Mouse (Mus musculus) intestine, embryonic 15.5 days (tissue): ENCODE measurements around the gene Ndufb2. TPM values are rescaled to one million over a fixed set of nuclear protein-coding genes. Genes with fewer than 3 reads are reported as not detected.

Source experiments
- ATAC-seq: fragments of 200-750 bp; cut with Nextera tagmentation; 2 replicates; pipeline ENCODE4 v1.8.0; 2017; ENCODE audit warnings: moderate TSS enrichment, moderate library complexity
- H3K27ac ChIP-seq: fragments of 300-500 bp; sonication (generic); 2 replicates; pipeline ENCODE4 v1.5.1; 2015; ENCODE audit warnings: mild to moderate bottlenecking, inconsistent platforms
- H3K27me3 ChIP-seq: fragments of 300-500 bp; sonication (generic); replicated peaks from 2 replicates; pipeline ENCODE4 v1.6.1; 2015; ENCODE audit warnings: inconsistent platforms
- H3K36me3 ChIP-seq: fragments of 300-500 bp; sonication (generic); 2 replicates; pipeline ENCODE4 v1.6.1; 2015; ENCODE audit warnings: inconsistent platforms
- H3K4me1 ChIP-seq: fragments of 300-500 bp; sonication (generic); replicated peaks from 2 replicates; pipeline ENCODE4 v1.6.1; 2015; ENCODE audit warnings: inconsistent platforms
- H3K4me2 ChIP-seq: fragments of 300-500 bp; sonication (generic); replicated peaks from 2 replicates; pipeline ENCODE4 v1.6.1; 2015; ENCODE audit warnings: mild to moderate bottlenecking, inconsistent platforms
- H3K4me3 ChIP-seq: fragments of 300-500 bp; sonication (generic); replicated peaks from 2 replicates; pipeline ENCODE4 v1.5.1; 2015; ENCODE audit warnings: inconsistent platforms
- H3K9ac ChIP-seq: fragments of 300-500 bp; sonication (generic); 2 replicates; pipeline ENCODE4 v1.6.1; 2015; ENCODE audit warnings: inconsistent platforms
- H3K9me3 ChIP-seq: fragments of 300-500 bp; sonication (generic); 2 replicates; pipeline ENCODE4 v1.6.1; 2016; ENCODE audit warnings: inconsistent platforms
- WGBS: fragments of 180-500 bp; shearing (Covaris S2); methylation state at CpG from one replicate; pipeline ENCODE4 v1.1.7; 2015; 5-methylcytosine and 5-hydroxymethylcytosine counted together
- polyA plus RNA-seq: library from polyadenylated mRNA; unstranded; fragments of >200 nt; fragmentation: Nextera tagmentation; extraction: Ambion mirVana; gene quantifications from 2 replicates; pipeline ENCODE4 v1.2.1, GENCODE M21; 2015

Gene Ndufb2
- polyA plus RNA-seq, 1 experiment from 2014 or later, result 378 TPM

GRCm38 (mm10) chr6:39591481-39591880, 893 bp upstream of the Ndufb2 start:
- Histone ChIP-seq H3K27ac (no peak overlapping the region), H3K4me1 (peaks cover 6% of the 10 kb centered on the region), H3K9me3 (no peaks in the 10 kb centered on the region), H3K9ac (no peak overlapping the region), H3K36me3 (peaks cover 9% of the 10 kb centered on the region; the same call in 1 of the 2 replicates), H3K4me2 (no peak overlapping the region), H3K4me3 (no peak overlapping the region), H3K27me3 (no peaks in the 10 kb centered on the region)
- no peak for ATAC-seq
- 92% methylated on average over 4 of the region's 4 CpGs for WGBS

- no peak for ATAC-seq
- Histone ChIP-seq H3K27me3 (no peaks in the 10 kb centered on the region), H3K9me3 (no peaks in the 10 kb centered on the region), H3K36me3 (peaks cover 18% of the 10 kb centered on the region), H3K9ac (no peak overlapping the region), H3K4me3 (no peak overlapping the region), H3K4me1 (no peaks in the 10 kb centered on the region), H3K27ac (no peak overlapping the region), H3K4me2 (no peak overlapping the region)
- WGBS, result 97% methylated on average over 3 of the region's 3 CpGs
Measured at GRCm38 (mm10) chr6:39600851-39601250, 8.5 kb downstream of the Ndufb2 start.

DNA sequence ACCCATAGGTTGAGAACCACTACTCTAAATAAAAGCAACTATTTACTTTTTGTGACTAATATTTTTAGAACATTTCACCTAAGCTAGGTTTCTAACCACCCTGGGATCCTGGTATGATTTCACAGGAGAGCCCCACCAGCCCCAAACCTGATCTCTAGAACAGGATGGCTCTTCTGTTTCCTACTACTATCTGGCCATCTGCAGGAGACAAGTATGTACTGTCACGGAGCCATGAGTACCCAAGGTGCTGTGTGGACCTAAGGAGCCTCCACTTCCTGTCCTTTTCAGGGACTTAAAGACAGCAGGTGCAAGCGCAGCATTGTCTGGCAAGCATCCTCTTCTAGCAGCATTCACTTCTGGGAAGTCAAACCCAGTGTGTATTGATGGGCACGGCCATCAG, 9.5 kb downstream of the Ndufb2 start:
- 82% methylated on average over 3 of the region's 3 CpGs for WGBS
- Histone ChIP-seq H3K4me1 (0 out of 2 replicates have a peak, but pooled peaks cover under 1% of the 10 kb centered on the region), H3K9ac (no peak overlapping the region), H3K4me2 (no peak overlapping the region), H3K27ac (no peak overlapping the region), H3K27me3 (no peaks in the 10 kb centered on the region), H3K4me3 (no peak overlapping the region), H3K9me3 (no peaks in the 10 kb centered on the region), H3K36me3 (peaks cover 18% of the 10 kb centered on the region)
- no peak for ATAC-seq

GRCm38 (mm10) chr6:39604565-39604964, 12.2 kb downstream of the Ndufb2 start:
- Histone ChIP-seq H3K36me3 (peaks cover 10% of the 10 kb centered on the region), H3K4me1 (0 out of 2 replicates have a peak, but pooled peaks cover 3% of the 10 kb centered on the region), H3K9me3 (no peaks in the 10 kb centered on the region), H3K27me3 (no peaks in the 10 kb centered on the region), H3K9ac (no peak overlapping the region), H3K4me2 (no peak overlapping the region), H3K27ac (no peak overlapping the region), H3K4me3 (no peak overlapping the region)
- 72% methylated on average over 5 of the region's 5 CpGs for WGBS
- no peak for ATAC-seq

GRCm38 (mm10) chr6:39606056-39606455, 13.7 kb downstream of the Ndufb2 start:
- no peaks in the 10 kb centered on the region for H3K9me3 ChIP-seq
- H3K4me1 ChIP-seq, result 0 out of 2 replicates have a peak, but pooled peaks cover 3% of the 10 kb centered on the region
- no peak overlapping the region for H3K4me3 ChIP-seq
- no peak overlapping the region for H3K27ac ChIP-seq
- H3K36me3 ChIP-seq, result no peaks in the 10 kb centered on the region
- 62% methylated on average over 6 of the region's 6 CpGs for WGBS
- no peak overlapping the region for H3K9ac ChIP-seq
- H3K4me2 ChIP-seq, result no peak overlapping the region
- H3K27me3 ChIP-seq, result no peaks in the 10 kb centered on the region
- ATAC-seq, result no peak

- 54% methylated on average over 3 of the region's 3 CpGs for WGBS
- Histone ChIP-seq H3K27me3 (no peaks in the 10 kb centered on the region), H3K27ac (no peak overlapping the region), H3K4me3 (no peak overlapping the region), H3K36me3 (no peaks in the 10 kb centered on the region), H3K9me3 (no peaks in the 10 kb centered on the region), H3K4me1 (0 out of 2 replicates have a peak, but pooled peaks cover 3% of the 10 kb centered on the region), H3K9ac (no peak overlapping the region), H3K4me2 (no peak overlapping the region)
- no peak; the same call in 1 of the 2 replicates for ATAC-seq
Measured at GRCm38 (mm10) chr6:39606862-39607261, 14.5 kb downstream of the Ndufb2 start.

- H3K9ac ChIP-seq, result no peak overlapping the region
- 46% methylated on average over 5 of the region's 5 CpGs for WGBS
- no peaks in the 10 kb centered on the region for H3K9me3 ChIP-seq
- no peaks in the 10 kb centered on the region for H3K27me3 ChIP-seq
- H3K36me3 ChIP-seq, result no peaks in the 10 kb centered on the region
- no peak overlapping the region for H3K4me2 ChIP-seq
- no peak overlapping the region for H3K4me3 ChIP-seq
- peak; percentile 71; the same call in 1 of the 2 replicates for ATAC-seq
- no peak overlapping the region for H3K27ac ChIP-seq
- 0 out of 2 replicates have a peak, but pooled peaks cover 3% of the 10 kb centered on the region for H3K4me1 ChIP-seq
Measured at GRCm38 (mm10) chr6:39607365-39607764, 15.0 kb downstream of the Ndufb2 start.

GRCm38 (mm10) chr6:39610207-39610606, 17.8 kb downstream of the Ndufb2 start:
- H3K4me2 ChIP-seq, result no peak overlapping the region
- no peak for ATAC-seq
- WGBS, result 78% methylated on average over 2 of the region's 2 CpGs
- no peaks in the 10 kb centered on the region for H3K27me3 ChIP-seq
- 0 out of 2 replicates have a peak, but pooled peaks cover 3% of the 10 kb centered on the region for H3K4me1 ChIP-seq
- H3K4me3 ChIP-seq, result no peak overlapping the region
- H3K9ac ChIP-seq, result no peak overlapping the region
- no peaks in the 10 kb centered on the region for H3K9me3 ChIP-seq
- H3K27ac ChIP-seq, result no peak overlapping the region
- H3K36me3 ChIP-seq, result 0 out of 2 replicates have a peak, but pooled peaks cover 1% of the 10 kb centered on the region

DNA sequence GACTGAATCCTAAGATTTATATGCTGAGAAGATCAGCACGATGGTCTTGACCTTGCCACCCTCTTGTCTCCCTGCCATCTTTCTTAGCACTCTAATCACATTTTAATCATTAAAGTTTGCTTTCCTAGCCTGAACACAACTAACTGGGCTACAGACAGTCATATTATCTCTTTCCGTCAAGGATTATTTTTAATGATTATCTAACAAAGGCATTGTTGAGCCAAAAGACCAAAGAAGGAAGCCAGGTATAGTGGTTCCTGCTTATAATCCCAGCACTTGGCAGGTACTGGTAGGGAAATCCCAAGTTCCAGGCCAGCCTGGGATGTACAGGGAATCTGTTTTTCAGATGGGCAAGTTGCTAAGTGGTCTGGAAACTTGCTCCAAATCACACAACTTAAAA, 18.9 kb downstream of the Ndufb2 start:
- no peaks in the 10 kb centered on the region for H3K9me3 ChIP-seq
- H3K4me1 ChIP-seq, result 0 out of 2 replicates have a peak, but pooled peaks cover 3% of the 10 kb centered on the region
- H3K4me2 ChIP-seq, result no peak overlapping the region
- no peak for ATAC-seq
- no peak overlapping the region for H3K27ac ChIP-seq
- H3K9ac ChIP-seq, result no peak overlapping the region
- H3K4me3 ChIP-seq, result no peak overlapping the region
- no peaks in the 10 kb centered on the region for H3K27me3 ChIP-seq
- 0 out of 2 replicates have a peak, but pooled peaks cover 3% of the 10 kb centered on the region for H3K36me3 ChIP-seq
- 86% methylated on average over 2 of the region's 2 CpGs for WGBS

Other genes with a start within 250 kb of the Ndufb2 start
- 35.6 and 38.2 TPM in 2 replicates for gene Slc37a3, start 214.9 kb upstream of the Ndufb2 start, polyA plus RNA-seq
- gene Rab19, start 211.4 kb upstream of the Ndufb2 start, polyA plus RNA-seq, result 6.1 and 8.1 TPM in 2 replicates
- gene Mkrn1, start 172.1 kb upstream of the Ndufb2 start, polyA plus RNA-seq, result 59.3 and 64.8 TPM in 2 replicates
- 11.7 and 12.3 TPM in 2 replicates for gene Dennd2a, start 34.7 kb upstream of the Ndufb2 start, polyA plus RNA-seq
- gene Adck2, start 18.7 kb upstream of the Ndufb2 start, polyA plus RNA-seq, result 28.0 and 29.1 TPM in 2 replicates
- gene Gm42420, start 6.8 kb upstream of the Ndufb2 start, polyA plus RNA-seq, result 1.1 and 1.2 TPM in 2 replicates
- gene Braf, start 132.9 kb downstream of the Ndufb2 start, polyA plus RNA-seq, result 12.0 and 13.2 TPM in 2 replicates
- gene Mrps33, start 218.4 kb downstream of the Ndufb2 start, polyA plus RNA-seq, result 175 and 192 TPM in 2 replicates